Mouse (Mus musculus) myocyte (in vitro differentiated cells): ENCODE data around the gene Pan2. TPM values are rescaled to one million over a fixed set of nuclear protein-coding genes. Genes with fewer than 3 reads are reported as not detected.

Source experiments
- H3K27me3 ChIP-seq: one replicate; pipeline ENCODE4 v1.6.1; 2011; ENCODE audit not compliant: control insufficient read depth, insufficient read depth, insufficient read length
- H3K36me3 ChIP-seq: one replicate; pipeline ENCODE4 v1.6.1; 2011; ENCODE audit not compliant: control insufficient read depth, insufficient read depth
- H3K4me2 ChIP-seq: one replicate; pipeline ENCODE4 v1.6.1; 2011; ENCODE audit warnings: low read depth, control low read depth
- H3K4me3 ChIP-seq: one replicate; pipeline ENCODE4 v1.5.1; 2011; ENCODE audit warnings: mild to moderate bottlenecking, control low read depth, moderate library complexity
- H3K79me2 ChIP-seq: one replicate; pipeline ENCODE4 v1.6.1; 2011; ENCODE audit not compliant: control insufficient read depth, insufficient read depth
- H3ac ChIP-seq: one replicate; pipeline ENCODE4 v1.6.1; 2011; ENCODE audit not compliant: control insufficient read depth, insufficient read length
- CEBPB ChIP-seq: IDR thresholded peaks from 2 replicates; pipeline ENCODE4 v1.6.1; 2011; ENCODE audit warnings: mild to moderate bottlenecking, moderate library complexity; ENCODE audit not compliant: poor library complexity, insufficient read depth, severe bottlenecking
- E2F4 ChIP-seq: IDR thresholded peaks from one replicate; pipeline ENCODE4 v1.6.1; 2011; ENCODE audit warnings: mild to moderate bottlenecking, control low read depth, moderate library complexity; ENCODE audit not compliant: insufficient read depth
- MAX ChIP-seq: IDR thresholded peaks from one replicate; pipeline ENCODE4 v1.6.1; 2011; ENCODE audit warnings: low read depth, mild to moderate bottlenecking, control low read depth
- MYOD1 ChIP-seq, 3 experiments: IDR thresholded peaks; one replicate each; pipeline ENCODE4 v1.6.1; 2011; ENCODE audit warnings: control low read depth in 2 of 3, low read depth in 2 of 3, mild to moderate bottlenecking in 2 of 3, moderate library complexity in 1 of 3; ENCODE audit not compliant: insufficient read length in 2 of 3, control insufficient read depth in 1 of 3
- MYOG ChIP-seq, 3 experiments: IDR thresholded peaks; one replicate each; pipeline ENCODE4 v1.6.1; 2011; ENCODE audit warnings: control low read depth in 2 of 3, low read depth in 2 of 3, mild to moderate bottlenecking in 2 of 3; ENCODE audit not compliant: insufficient read length in 2 of 3, control insufficient read depth in 1 of 3, insufficient read depth in 1 of 3
- POLR2A ChIP-seq: IDR thresholded peaks from one replicate; pipeline ENCODE4 v1.6.1; 2011; ENCODE audit warnings: low read depth, mild to moderate bottlenecking, control low read depth, moderate library complexity; ENCODE audit not compliant: insufficient read length
- POLR2AphosphoS2 ChIP-seq: IDR thresholded peaks from one replicate; pipeline ENCODE4 v1.6.1; 2011; ENCODE audit warnings: low read depth, control low read depth; ENCODE audit not compliant: insufficient read length
- REST ChIP-seq: IDR thresholded peaks from one replicate; pipeline ENCODE4 v1.6.1; 2011; ENCODE audit warnings: mild to moderate bottlenecking, control low read depth, moderate library complexity; ENCODE audit not compliant: insufficient read depth, insufficient read length
- SRF ChIP-seq: IDR thresholded peaks from one replicate; pipeline ENCODE4 v1.6.1; 2011; ENCODE audit warnings: low read depth; ENCODE audit not compliant: control insufficient read depth, insufficient read length
- TCF12 ChIP-seq: IDR thresholded peaks from one replicate; pipeline ENCODE4 v1.6.1; 2011; ENCODE audit warnings: mild to moderate bottlenecking, control low read depth; ENCODE audit not compliant: poor library complexity, insufficient read depth, severe bottlenecking
- TCF3 ChIP-seq: IDR thresholded peaks from one replicate; pipeline ENCODE4 v1.6.1; 2011; ENCODE audit warnings: low read depth, control low read depth; ENCODE audit not compliant: insufficient read length
- USF1 ChIP-seq: IDR thresholded peaks from one replicate; pipeline ENCODE4 v1.6.1; 2011; ENCODE audit warnings: low read depth, mild to moderate bottlenecking, control low read depth, moderate library complexity
- polyA plus RNA-seq: library from polyadenylated mRNA; unstranded; fragments of >200 nt; fragmentation: generic; extraction: Trizol; gene quantifications from one replicate; pipeline ENCODE4 v1.2.1, GENCODE M21; 2012; ENCODE audit warnings: missing spikeins

Pan2 gene
- polyA plus RNA-seq, 1 experiment = 6.2 TPM

GRCm38 (mm10) chr10:128338948-128339347 lies 35.8 kb downstream of the Pan2 start:
- no peak for TF ChIP-seq MAX
- TF ChIP-seq SRF = no peak
- no peak for TF ChIP-seq POLR2AphosphoS2
- TF ChIP-seq POLR2A = no peak
- TF ChIP-seq CEBPB = no peak
- TF ChIP-seq TCF3 = no peak
- no peaks in the 10 kb centered on the region for H3K27me3 ChIP-seq
- peaks cover 62% of the 10 kb centered on the region for H3K79me2 ChIP-seq
- peak overlapping the region; percentile 93 for H3K4me2 ChIP-seq
- peak overlapping the region; percentile 80 for H3K4me3 ChIP-seq
- no peak overlapping the region for H3ac ChIP-seq
- H3K36me3 ChIP-seq = no peaks in the 10 kb centered on the region

GRCm38 (mm10) chr10:128340257-128340656 lies 37.1 kb downstream of the Pan2 start:
- H3ac ChIP-seq = no peak overlapping the region
- H3K4me3 ChIP-seq = no peak overlapping the region
- no peaks in the 10 kb centered on the region for H3K36me3 ChIP-seq
- TF ChIP-seq MAX (no peak), POLR2AphosphoS2 (no peak), REST (no peak), POLR2A (no peak), TCF3 (no peak), MYOG (IDR thresholded peaks at IDR 0.05; ENCODE audit: control insufficient read depth in 1 of 3, insufficient read depth in 1 of 3, insufficient read length in 2 of 3, low read depth in 2 of 3) (no peak), MYOD1 (IDR thresholded peaks at IDR 0.05; ENCODE audit: control insufficient read depth in 1 of 3, insufficient read length in 2 of 3, low read depth in 2 of 3) (no peak), SRF (no peak), CEBPB (no peak), USF1 (no peak), E2F4 (no peak), TCF12 (no peak)
- H3K27me3 ChIP-seq = no peaks in the 10 kb centered on the region
- H3K79me2 ChIP-seq = peaks cover 64% of the 10 kb centered on the region
- peak overlapping the region; percentile 93 for H3K4me2 ChIP-seq

- Histone ChIP-seq H3ac (no peak overlapping the region), H3K27me3 (no peaks in the 10 kb centered on the region), H3K79me2 (peaks cover 89% of the 10 kb centered on the region), H3K36me3 (no peaks in the 10 kb centered on the region), H3K4me3 (no peak overlapping the region), H3K4me2 (peak overlapping the region; percentile 43)
- TF ChIP-seq POLR2A (no peak), USF1 (no peak), MAX (no peak), E2F4 (no peak), MYOG (IDR thresholded peaks at IDR 0.05; ENCODE audit: control insufficient read depth in 1 of 3, insufficient read depth in 1 of 3, insufficient read length in 2 of 3, low read depth in 2 of 3) (no peak), MYOD1 (IDR thresholded peaks at IDR 0.05; ENCODE audit: control insufficient read depth in 1 of 3, insufficient read length in 2 of 3, low read depth in 2 of 3) (no peak), TCF12 (no peak), CEBPB (no peak), SRF (no peak), TCF3 (no peak), REST (no peak), POLR2AphosphoS2 (no peak)
Observed at GRCm38 (mm10) chr10:128343436-128343835, 40.3 kb downstream of the Pan2 start.

GRCm38 (mm10) chr10:128344568-128345275 lies 41.6 kb downstream of the Pan2 start:
- Histone ChIP-seq H3K27me3 (no peaks in the 10 kb centered on the region), H3K36me3 (peaks cover under 1% of the 10 kb centered on the region), H3K4me2 (peak overlapping the region; percentile 86), H3K79me2 (peaks cover 88% of the 10 kb centered on the region), H3K4me3 (no peak overlapping the region), H3ac (no peak overlapping the region)
- TF ChIP-seq TCF3 (no peak), CEBPB (0 out of 2 replicates have a peak, but pooled peaks have one; percentile 2), REST (no peak), USF1 (no peak), POLR2AphosphoS2 (no peak), TCF12 (no peak), MAX (no peak), SRF (no peak), E2F4 (no peak), MYOD1 (IDR thresholded peaks at IDR 0.05; ENCODE audit: control insufficient read depth in 1 of 3, insufficient read length in 2 of 3, low read depth in 2 of 3) (peak; percentile 67 to 92 (median 84)), POLR2A (peak; percentile 14), MYOG (IDR thresholded peaks at IDR 0.05; ENCODE audit: control insufficient read depth in 1 of 3, insufficient read depth in 1 of 3, insufficient read length in 2 of 3, low read depth in 2 of 3) (peak; percentile 29 to 90 (median 83))

- peaks cover 60% of the 10 kb centered on the region for H3K79me2 ChIP-seq
- H3K36me3 ChIP-seq = peaks cover 22% of the 10 kb centered on the region
- H3ac ChIP-seq = no peak overlapping the region
- no peak overlapping the region for H3K4me3 ChIP-seq
- no peaks in the 10 kb centered on the region for H3K27me3 ChIP-seq
- TF ChIP-seq MYOD1 (IDR thresholded peaks at IDR 0.05; ENCODE audit: control insufficient read depth in 1 of 3, insufficient read length in 2 of 3, low read depth in 2 of 3) (no peak), TCF12 (no peak), E2F4 (no peak), MAX (no peak), SRF (no peak), MYOG (IDR thresholded peaks at IDR 0.05; ENCODE audit: control insufficient read depth in 1 of 3, insufficient read depth in 1 of 3, insufficient read length in 2 of 3, low read depth in 2 of 3) (no peak), REST (no peak), CEBPB (no peak), USF1 (no peak), POLR2A (no peak), TCF3 (no peak), POLR2AphosphoS2 (no peak)
- no peak overlapping the region for H3K4me2 ChIP-seq
Observed at GRCm38 (mm10) chr10:128347541-128347940, 44.4 kb downstream of the Pan2 start.
